Mouse (Mus musculus) myocyte (in vitro differentiated cells): ENCODE data around the gene Lgals7.

Experiments used
- POLR2A ChIP-seq: IDR thresholded peaks from one replicate; pipeline ENCODE4 v1.6.1; 2011; ENCODE audit warnings: low read depth, mild to moderate bottlenecking, control low read depth, moderate library complexity; ENCODE audit not compliant: insufficient read length
- SRF ChIP-seq: IDR thresholded peaks from one replicate; pipeline ENCODE4 v1.6.1; 2011; ENCODE audit warnings: low read depth; ENCODE audit not compliant: control insufficient read depth, insufficient read length
- TCF12 ChIP-seq: IDR thresholded peaks from one replicate; pipeline ENCODE4 v1.6.1; 2011; ENCODE audit warnings: mild to moderate bottlenecking, control low read depth; ENCODE audit not compliant: poor library complexity, insufficient read depth, severe bottlenecking
- USF1 ChIP-seq: IDR thresholded peaks from one replicate; pipeline ENCODE4 v1.6.1; 2011; ENCODE audit warnings: low read depth, mild to moderate bottlenecking, control low read depth, moderate library complexity

DNA sequence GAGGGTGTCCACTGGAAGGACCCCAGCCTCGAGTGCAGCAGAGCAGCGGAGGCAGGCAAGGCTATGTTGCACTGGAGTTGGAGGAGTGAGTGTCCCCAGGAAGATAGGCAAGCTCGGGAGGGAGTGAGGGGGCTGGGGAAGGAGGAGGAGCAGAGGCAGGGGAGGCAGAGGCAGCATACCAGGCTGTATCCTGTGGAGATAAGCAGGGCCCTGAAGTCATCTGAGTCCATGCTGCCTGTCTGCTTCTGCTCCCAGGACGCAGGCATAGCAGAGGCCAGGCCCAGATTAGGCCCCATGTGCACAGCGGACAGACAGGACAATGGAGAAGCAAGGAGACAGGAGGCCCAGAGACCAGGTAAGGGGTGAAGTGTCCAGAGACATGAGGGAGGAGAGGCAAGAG lies 31.3 kb downstream of the Lgals7 start:
- TF ChIP-seq POLR2A: no peak
- TF ChIP-seq SRF: no peak
- no peak for TF ChIP-seq TCF12
- TF ChIP-seq USF1: no peak
